ENCODE assay signal across 8 mouse cellular contexts in the genomic region with DNA sequence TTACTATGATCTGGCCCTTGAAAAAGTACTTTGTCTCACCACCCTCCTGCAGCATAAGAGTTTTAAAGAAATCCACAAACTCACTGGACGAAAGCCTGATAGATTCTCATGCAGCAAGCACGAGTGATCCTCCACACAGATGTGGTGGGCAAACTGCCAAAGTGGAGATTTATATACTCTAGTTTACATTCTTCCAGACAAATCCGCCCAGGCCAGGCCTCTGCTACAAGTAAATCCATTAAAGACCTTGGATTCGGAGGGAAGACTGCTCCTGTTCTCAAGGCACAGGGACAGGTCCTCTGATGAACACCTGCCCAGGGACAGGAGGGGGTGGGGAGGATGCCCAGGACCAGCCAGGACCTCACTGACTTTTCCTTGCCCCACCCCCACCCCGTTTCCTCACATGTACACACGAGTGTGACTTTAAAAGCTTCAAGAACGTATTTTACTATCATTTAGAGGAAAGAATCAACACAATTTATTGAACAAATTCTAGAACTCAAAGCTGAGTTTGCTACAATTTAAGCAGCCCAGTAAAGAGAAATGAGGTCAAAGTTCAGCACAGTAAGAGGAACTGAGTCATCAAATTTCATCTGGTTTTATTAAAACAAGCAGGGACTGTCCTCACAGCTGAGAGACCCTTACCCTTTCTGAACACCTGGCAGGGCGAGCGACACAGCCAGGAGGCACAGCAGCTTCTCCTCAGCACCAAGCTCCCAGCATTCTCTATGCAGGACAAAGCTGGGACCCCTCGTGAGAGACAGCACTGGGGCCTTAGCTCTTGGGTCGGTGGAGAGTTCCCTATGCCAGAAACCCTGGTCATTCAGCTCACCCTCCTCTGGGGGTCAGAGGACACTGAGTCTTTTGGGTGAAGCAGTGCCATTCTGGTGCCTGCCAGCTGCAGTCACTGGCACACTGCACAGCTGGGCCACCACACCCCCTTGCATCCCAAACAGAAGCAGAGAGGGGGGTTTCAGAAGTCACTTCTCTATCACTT. TPM values are rescaled to one million over a fixed set of nuclear protein-coding genes. Genes with fewer than 3 reads are reported as not detected.
DNase-seq lines count a peak whose midpoint lies in the region; ATAC-seq lines count a peak whose summit lies in the region.

No protein-coding gene starts in this region.

- H3K9ac ChIP-seq in limb, embryonic 13.5 days = peak overlapping the region; percentile 70
- H3K9ac ChIP-seq in stomach, embryonic 14.5 days (replicated peaks; ENCODE audit: low read depth, low read length) = no peak overlapping the region

- H3K9me3 ChIP-seq in limb, embryonic 13.5 days = no peaks in the 10 kb centered on the region
- H3K9me3 ChIP-seq in stomach, embryonic 14.5 days (ENCODE audit: control insufficient read depth, low read depth, low read length) = no peaks in the 10 kb centered on the region

- WGBS in limb, embryonic 13.5 days = 10% methylated on average over 11 of the region's 11 CpGs
- WGBS in stomach, embryonic 14.5 days = 18% methylated on average over 11 of the region's 11 CpGs

- H3K27ac ChIP-seq in limb, embryonic 13.5 days = peak overlapping the region; percentile 65; the same call in 1 of the 2 replicates
- H3K27ac ChIP-seq in stomach, embryonic 14.5 days (ENCODE audit: low read length) = peak overlapping the region; percentile 84; the same call in 1 of the 2 replicates

- H3K4me2 ChIP-seq in limb, embryonic 13.5 days (replicated peaks) = peak overlapping the region; percentile 74
- H3K4me2 ChIP-seq in stomach, embryonic 14.5 days (replicated peaks; ENCODE audit: low read depth, low read length) = peak overlapping the region; percentile 59

- no peaks in the 10 kb centered on the region for H3K36me3 ChIP-seq in limb, embryonic 13.5 days
- no peaks in the 10 kb centered on the region for H3K36me3 ChIP-seq in stomach, embryonic 14.5 days (ENCODE audit: control insufficient read depth, insufficient read depth, low read length)

- H3K4me3 ChIP-seq in limb, embryonic 13.5 days = peak overlapping the region; percentile 41
- peak overlapping the region; percentile 30; the same call in 1 of the 2 replicates for H3K4me3 ChIP-seq in stomach, embryonic 14.5 days (ENCODE audit: low read depth, low read length)

- intact Hi-C loops in gastrocnemius, postnatal 14 days (cut with DNase I; ENCODE audit: low total_unique reads) = no loop called here

- no peaks in the 10 kb centered on the region for H3K27me3 ChIP-seq in limb, embryonic 13.5 days
- H3K27me3 ChIP-seq in stomach, embryonic 14.5 days (ENCODE audit: control insufficient read depth, insufficient read depth, low read length) = no peaks in the 10 kb centered on the region

- peak; percentile 27 for DNase-seq in adrenal gland, postnatal 14 days
- DNase-seq in adrenal gland, adult 18-20 months (ENCODE audit: low spot score in 2 of 2) = no peak
- peak; percentile 49 for DNase-seq in thymus, postnatal 4 days
- no peak for DNase-seq in thymus, postnatal 14 days
- no peak for DNase-seq in gastrocnemius, postnatal 14 days

- peak; percentile 34; the same call in 1 of the 2 replicates for ATAC-seq in limb, embryonic 13.5 days (ENCODE audit: low FRiP score, low read depth)
- ATAC-seq in stomach, embryonic 14.5 days (ENCODE audit: insufficient number of reproducible peaks, insufficient read depth, low FRiP score, low read depth) = peak; percentile 19; the same call in 1 of the 2 replicates
- no peak for ATAC-seq in CD4-positive, CD25-positive, alpha-beta regulatory T cell, adult 4 months

- H3K4me1 ChIP-seq in limb, embryonic 13.5 days = peaks cover 76% of the 10 kb centered on the region
- H3K4me1 ChIP-seq in stomach, embryonic 14.5 days (ENCODE audit: control insufficient read depth, insufficient read depth, low read length) = peaks cover 63% of the 10 kb centered on the region

RNA-seq across cellular contexts. Expression of gene Cyth1, which starts 47.3 kb away (rescaled TPM):
- total RNA-seq in adrenal gland, postnatal 14 days (2021) = 48.7 and 60.8 TPM in 2 replicates
- total RNA-seq in adrenal gland, adult 18-20 months (2021) = 10 to 100 TPM; 29.4 to 32.2 TPM
- 15.9 and 17.1 TPM in 2 replicates for polyA plus RNA-seq in limb, embryonic 13.5 days (2015; fragmentation: Nextera tagmentation; extraction: Ambion mirVana)
- 10.6 and 10.8 TPM in 2 replicates for polyA plus RNA-seq in stomach, embryonic 14.5 days (2014; fragmentation: Nextera tagmentation; extraction: Ambion mirVana)
- polyA plus RNA-seq in CD4-positive, CD25-positive, alpha-beta regulatory T cell, adult 4 months (2017; shearing (Covaris generic)) = 10 to 100 TPM; 34.7 to 59.5 TPM
- 10 to 100 TPM; 23.3 to 31.2 TPM for total RNA-seq in gastrocnemius, postnatal 14 days (2021)

Comparison
In these comparisons a context has a peak if more than half of its experiments do, and no peak if none do; other contexts are left out.
1. DNase-seq: peak in adrenal gland, postnatal 14 days (single experiment) and thymus, postnatal 4 days (single experiment); none in adrenal gland, adult 18-20 months (0 of 2), thymus, postnatal 14 days (single experiment) and gastrocnemius, postnatal 14 days (single experiment).